Mouse (Mus musculus) intestine, embryonic 15.5 days (tissue): Measurements from ENCODE around the gene D17Wsu92e. TPM values are rescaled to one million over a fixed set of nuclear protein-coding genes. Genes with fewer than 3 reads are reported as not detected.

Experiments
- ATAC-seq: fragments of 200-750 bp; cut with Nextera tagmentation; 2 replicates; pipeline ENCODE4 v1.8.0; 2017; ENCODE audit warnings: moderate TSS enrichment, moderate library complexity
- H3K27ac ChIP-seq: fragments of 300-500 bp; sonication (generic); 2 replicates; pipeline ENCODE4 v1.5.1; 2015; ENCODE audit warnings: mild to moderate bottlenecking, inconsistent platforms
- H3K27me3 ChIP-seq: fragments of 300-500 bp; sonication (generic); replicated peaks from 2 replicates; pipeline ENCODE4 v1.6.1; 2015; ENCODE audit warnings: inconsistent platforms
- H3K36me3 ChIP-seq: fragments of 300-500 bp; sonication (generic); 2 replicates; pipeline ENCODE4 v1.6.1; 2015; ENCODE audit warnings: inconsistent platforms
- H3K4me1 ChIP-seq: fragments of 300-500 bp; sonication (generic); replicated peaks from 2 replicates; pipeline ENCODE4 v1.6.1; 2015; ENCODE audit warnings: inconsistent platforms
- H3K4me2 ChIP-seq: fragments of 300-500 bp; sonication (generic); replicated peaks from 2 replicates; pipeline ENCODE4 v1.6.1; 2015; ENCODE audit warnings: mild to moderate bottlenecking, inconsistent platforms
- H3K4me3 ChIP-seq: fragments of 300-500 bp; sonication (generic); replicated peaks from 2 replicates; pipeline ENCODE4 v1.5.1; 2015; ENCODE audit warnings: inconsistent platforms
- H3K9ac ChIP-seq: fragments of 300-500 bp; sonication (generic); 2 replicates; pipeline ENCODE4 v1.6.1; 2015; ENCODE audit warnings: inconsistent platforms
- H3K9me3 ChIP-seq: fragments of 300-500 bp; sonication (generic); 2 replicates; pipeline ENCODE4 v1.6.1; 2016; ENCODE audit warnings: inconsistent platforms
- WGBS: fragments of 180-500 bp; shearing (Covaris S2); methylation state at CpG from one replicate; pipeline ENCODE4 v1.1.7; 2015; 5-methylcytosine and 5-hydroxymethylcytosine counted together
- polyA plus RNA-seq: library from polyadenylated mRNA; unstranded; fragments of >200 nt; fragmentation: Nextera tagmentation; extraction: Ambion mirVana; gene quantifications from 2 replicates; pipeline ENCODE4 v1.2.1, GENCODE M21; 2015

The D17Wsu92e gene
- polyA plus RNA-seq, 1 experiment from 2014 or later, result 19.0 TPM

DNA sequence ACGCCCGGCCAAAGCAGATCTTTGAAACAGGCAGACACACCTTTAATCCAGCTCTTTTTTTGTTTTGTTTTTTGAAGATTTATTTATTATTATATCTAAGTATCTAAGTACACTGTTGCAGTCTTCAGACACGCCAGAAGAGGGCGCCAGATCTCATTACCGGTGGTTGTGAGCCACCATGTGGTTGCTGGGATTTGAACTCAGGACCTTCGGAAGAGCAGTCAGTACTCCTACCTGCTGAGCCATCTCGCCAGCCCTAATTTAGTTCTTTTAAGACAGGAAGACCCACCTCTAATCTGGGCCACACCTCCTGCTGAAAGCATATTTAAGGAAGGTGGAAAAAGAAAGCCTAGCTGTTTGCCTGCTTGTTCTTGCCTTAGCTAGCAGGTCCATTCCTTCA lies 10.0 kb upstream of the D17Wsu92e start:
- H3K36me3 ChIP-seq, result no peaks in the 10 kb centered on the region
- 48% methylated on average over 7 of the region's 7 CpGs for WGBS
- no peaks in the 10 kb centered on the region for H3K27me3 ChIP-seq
- H3K4me1 ChIP-seq, result peaks cover 4% of the 10 kb centered on the region; the same call in 1 of the 2 replicates
- H3K27ac ChIP-seq, result no peak overlapping the region
- no peak for ATAC-seq
- H3K4me2 ChIP-seq, result no peak overlapping the region
- H3K4me3 ChIP-seq, result no peak overlapping the region
- H3K9me3 ChIP-seq, result no peaks in the 10 kb centered on the region
- H3K9ac ChIP-seq, result no peak overlapping the region

DNA sequence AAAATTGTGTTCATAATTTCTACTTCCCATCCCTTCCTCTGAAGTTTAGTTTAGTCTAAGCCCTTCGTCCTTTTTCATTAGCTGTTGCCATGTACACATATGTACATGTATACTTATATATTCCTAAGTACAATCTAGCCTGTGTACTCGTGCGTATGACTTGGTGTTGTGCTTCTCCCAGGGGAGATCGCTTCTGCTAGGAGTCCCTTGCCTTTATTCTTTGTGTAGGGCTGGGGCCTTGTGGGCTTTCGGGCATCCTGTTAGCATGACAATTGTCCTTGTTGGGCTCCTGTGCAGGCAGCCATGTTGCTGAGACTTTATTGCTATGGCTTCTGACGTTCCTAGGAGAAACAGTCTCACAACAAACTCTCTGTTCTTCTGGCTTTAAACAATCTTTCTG lies 7.1 kb upstream of the D17Wsu92e start:
- no peaks in the 10 kb centered on the region for H3K36me3 ChIP-seq
- peak overlapping the region; percentile 67; the same call in 1 of the 2 replicates for H3K4me2 ChIP-seq
- H3K27me3 ChIP-seq, result no peaks in the 10 kb centered on the region
- 41% methylated on average over 6 of the region's 6 CpGs for WGBS
- no peak overlapping the region for H3K9ac ChIP-seq
- no peaks in the 10 kb centered on the region for H3K9me3 ChIP-seq
- H3K4me1 ChIP-seq, result peaks cover 6% of the 10 kb centered on the region; the same call in 1 of the 2 replicates
- H3K27ac ChIP-seq, result no peak overlapping the region
- no peak overlapping the region for H3K4me3 ChIP-seq
- no peak for ATAC-seq

DNA sequence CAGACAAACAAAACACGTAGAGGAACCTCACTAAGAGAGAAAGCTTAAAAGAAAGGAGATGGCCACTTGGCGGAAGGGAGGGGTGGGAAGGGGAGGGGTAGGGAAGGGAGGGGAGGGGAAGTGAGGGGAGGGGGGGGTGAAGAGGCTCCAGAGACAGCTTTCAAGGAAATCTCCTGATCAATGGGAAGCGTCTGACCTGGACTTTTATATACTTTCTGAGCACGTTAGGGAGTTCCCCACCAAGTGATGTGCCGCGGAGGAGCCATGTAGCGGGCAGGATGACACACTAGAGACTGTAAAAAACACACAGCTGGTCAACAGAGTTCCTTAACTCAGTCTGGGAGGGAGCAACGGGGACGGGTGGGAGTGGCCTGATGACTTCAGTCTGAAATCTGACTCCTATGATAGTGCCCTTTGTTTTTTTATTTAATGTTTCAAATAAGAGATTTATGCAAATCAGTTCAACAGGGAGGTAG lies 6.5 kb upstream of the D17Wsu92e start:
- ATAC-seq, result peak; percentile 50

DNA sequence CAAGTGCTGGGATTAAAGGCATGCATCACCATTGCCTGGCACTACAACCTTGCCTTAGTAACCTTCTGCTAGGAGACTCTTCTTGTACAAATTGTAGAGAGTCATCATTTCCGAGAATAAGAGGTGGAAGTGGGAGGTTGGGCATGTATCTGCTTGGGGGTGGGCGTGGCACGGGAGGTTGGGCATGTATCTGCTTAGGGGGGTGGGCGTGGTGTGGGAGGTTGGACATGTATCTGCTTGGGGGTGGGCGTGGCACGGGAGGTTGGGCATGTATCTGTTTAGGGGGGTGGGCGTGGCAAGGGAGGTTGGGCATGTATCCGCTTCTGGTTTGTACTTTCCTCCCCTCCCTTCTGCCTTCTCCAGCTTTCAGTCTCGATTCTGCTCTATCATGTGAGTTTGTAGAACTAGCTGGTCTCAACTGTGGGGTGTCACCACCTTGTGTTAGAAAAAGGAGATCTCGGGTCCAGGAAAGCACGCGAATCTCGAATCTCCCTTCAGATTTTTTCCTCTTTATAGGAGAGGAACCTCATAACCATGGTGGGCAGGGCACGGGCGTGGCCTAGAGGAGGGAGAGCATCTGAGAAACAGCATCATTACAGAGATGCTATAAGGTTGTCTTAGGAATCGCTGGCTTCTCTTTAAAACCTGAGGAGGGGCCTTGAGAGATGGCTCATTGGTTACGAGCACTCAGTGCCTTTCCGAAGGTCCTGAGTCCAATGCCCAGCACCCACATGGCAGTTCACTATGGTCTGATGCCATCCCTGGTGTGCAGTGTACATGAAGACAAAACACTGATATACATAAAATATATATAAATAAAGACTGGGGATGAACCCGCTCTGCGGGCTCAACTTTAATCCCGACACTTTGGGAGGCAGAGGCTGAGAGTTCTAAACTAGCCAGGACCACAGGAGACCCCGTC lies 5.8 kb upstream of the D17Wsu92e start:
- Histone ChIP-seq H3K4me3 (peak overlapping the region; percentile 37), H3K36me3 (no peaks in the 10 kb centered on the region), H3K9ac (no peak overlapping the region), H3K9me3 (no peaks in the 10 kb centered on the region), H3K27ac (peak overlapping the region; percentile 74), H3K27me3 (no peaks in the 10 kb centered on the region), H3K4me2 (peak overlapping the region; percentile 67), H3K4me1 (peaks cover 9% of the 10 kb centered on the region; the same call in 1 of the 2 replicates)
- ATAC-seq, result peak; percentile 73
- WGBS, result 2% methylated on average over 22 of the region's 22 CpGs

More for the DNA sequence above, 6.5 kb upstream of the D17Wsu92e start:
- Histone ChIP-seq H3K9me3 (no peaks in the 10 kb centered on the region), H3K4me1 (peaks cover 6% of the 10 kb centered on the region; the same call in 1 of the 2 replicates), H3K27me3 (no peaks in the 10 kb centered on the region), H3K4me2 (peak overlapping the region; percentile 67), H3K9ac (no peak overlapping the region), H3K27ac (0 out of 2 replicates have a peak overlapping the region, but pooled peaks have one; percentile 51), H3K4me3 (peak overlapping the region; percentile 37), H3K36me3 (no peaks in the 10 kb centered on the region)
- 1% methylated on average over 8 of the region's 9 CpGs for WGBS

DNA sequence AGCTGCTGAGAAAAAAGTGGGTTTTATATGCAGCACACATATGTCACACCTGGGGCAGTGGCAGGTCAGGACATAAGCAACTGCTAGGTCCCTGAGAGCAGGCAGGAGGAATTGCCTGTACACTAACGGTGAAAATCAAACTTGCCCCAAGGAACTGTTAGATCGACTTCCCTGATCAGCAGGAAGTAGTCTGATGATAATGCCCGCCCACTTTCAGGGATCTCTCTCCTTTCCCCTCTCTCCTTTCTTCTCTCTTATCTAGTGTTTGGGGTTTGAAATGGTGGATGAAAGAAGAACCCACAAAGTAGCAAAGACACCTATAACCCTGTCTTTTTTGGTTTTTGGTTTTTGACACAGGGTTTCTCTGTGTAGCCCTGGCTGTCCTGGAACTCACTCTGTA lies 5.1 kb upstream of the D17Wsu92e start:
- ATAC-seq, result no peak
- Histone ChIP-seq H3K9ac (no peak overlapping the region), H3K4me2 (peak overlapping the region; percentile 67), H3K27me3 (no peaks in the 10 kb centered on the region), H3K9me3 (no peaks in the 10 kb centered on the region), H3K27ac (peak overlapping the region; percentile 44; the same call in 1 of the 2 replicates), H3K4me1 (peaks cover 11% of the 10 kb centered on the region; the same call in 1 of the 2 replicates), H3K36me3 (no peaks in the 10 kb centered on the region), H3K4me3 (peak overlapping the region; percentile 37; the same call in 1 of the 2 replicates)
- 30% methylated on average over 3 of the region's 3 CpGs for WGBS

DNA sequence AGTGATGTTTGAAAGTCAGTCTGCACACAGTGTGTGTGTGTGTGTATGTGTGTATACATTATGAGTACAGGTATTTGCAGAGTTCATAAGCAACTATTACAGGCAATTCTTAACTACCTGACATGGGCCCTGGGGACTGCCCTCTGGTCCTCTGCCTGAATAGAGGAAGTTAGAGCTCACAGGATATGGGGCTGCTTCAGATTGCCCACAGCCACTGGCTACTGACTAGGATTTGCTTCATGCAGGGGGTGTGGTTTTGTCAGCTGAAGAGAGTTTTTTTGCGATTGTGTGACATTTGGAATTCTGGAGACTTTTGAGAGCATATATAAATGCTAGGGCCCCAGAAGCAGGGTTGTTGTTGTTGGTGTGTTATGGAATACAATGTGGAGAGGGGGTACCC lies 4.5 kb upstream of the D17Wsu92e start:
- Histone ChIP-seq H3K27me3 (no peaks in the 10 kb centered on the region), H3K36me3 (no peaks in the 10 kb centered on the region), H3K9ac (no peak overlapping the region), H3K4me1 (peaks cover 11% of the 10 kb centered on the region; the same call in 1 of the 2 replicates), H3K4me3 (no peak overlapping the region), H3K4me2 (no peak overlapping the region), H3K27ac (no peak overlapping the region), H3K9me3 (no peaks in the 10 kb centered on the region)
- ATAC-seq, result no peak
- WGBS, result 78% methylated on average over 1 of the region's 1 CpGs

DNA sequence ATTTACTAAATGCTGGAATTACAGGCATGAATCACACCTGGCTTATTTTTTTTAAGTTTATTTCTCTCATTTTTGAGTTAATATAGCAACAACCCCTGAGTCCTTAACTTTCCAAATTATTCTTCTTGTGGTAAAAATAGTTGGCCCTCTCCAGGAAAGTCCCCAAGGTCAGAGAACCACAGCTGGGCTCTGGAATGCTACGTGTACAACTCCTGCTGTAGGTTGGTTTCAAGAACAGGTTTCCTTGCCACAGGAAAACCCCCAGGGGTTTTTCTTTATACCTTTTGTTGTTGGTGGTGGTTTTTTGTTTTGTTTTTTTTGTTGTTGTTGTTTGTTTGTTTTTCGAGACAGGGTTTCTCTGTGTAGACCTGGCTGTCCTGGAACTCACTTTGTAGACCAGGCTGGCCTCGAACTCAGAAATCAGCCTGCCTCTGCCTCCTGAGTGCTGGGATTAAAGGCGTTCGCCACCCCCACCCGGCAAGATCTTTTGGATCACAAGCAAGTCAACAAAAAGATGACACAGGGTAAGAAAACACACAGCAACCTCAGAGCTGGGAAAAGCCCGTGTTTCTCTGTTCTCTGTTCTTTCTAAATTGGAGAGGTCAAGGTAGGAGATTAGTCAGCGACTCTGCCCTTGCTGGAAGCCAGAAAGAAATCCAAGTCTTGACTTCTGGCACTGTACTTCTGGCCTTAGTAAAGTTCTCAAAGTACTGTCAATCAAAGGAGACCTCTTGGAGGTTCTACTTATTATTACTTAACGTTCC lies 2.9 kb upstream of the D17Wsu92e start:
- ATAC-seq, result no peak
- no peak overlapping the region for H3K4me3 ChIP-seq
- H3K4me2 ChIP-seq, result no peak overlapping the region
- no peak overlapping the region for H3K9ac ChIP-seq
- no peak overlapping the region for H3K27ac ChIP-seq
- H3K27me3 ChIP-seq, result no peaks in the 10 kb centered on the region
- no peaks in the 10 kb centered on the region for H3K36me3 ChIP-seq
- H3K9me3 ChIP-seq, result no peaks in the 10 kb centered on the region
- WGBS, result 82% methylated on average over 9 of the region's 9 CpGs
- peaks cover 21% of the 10 kb centered on the region for H3K4me1 ChIP-seq

DNA sequence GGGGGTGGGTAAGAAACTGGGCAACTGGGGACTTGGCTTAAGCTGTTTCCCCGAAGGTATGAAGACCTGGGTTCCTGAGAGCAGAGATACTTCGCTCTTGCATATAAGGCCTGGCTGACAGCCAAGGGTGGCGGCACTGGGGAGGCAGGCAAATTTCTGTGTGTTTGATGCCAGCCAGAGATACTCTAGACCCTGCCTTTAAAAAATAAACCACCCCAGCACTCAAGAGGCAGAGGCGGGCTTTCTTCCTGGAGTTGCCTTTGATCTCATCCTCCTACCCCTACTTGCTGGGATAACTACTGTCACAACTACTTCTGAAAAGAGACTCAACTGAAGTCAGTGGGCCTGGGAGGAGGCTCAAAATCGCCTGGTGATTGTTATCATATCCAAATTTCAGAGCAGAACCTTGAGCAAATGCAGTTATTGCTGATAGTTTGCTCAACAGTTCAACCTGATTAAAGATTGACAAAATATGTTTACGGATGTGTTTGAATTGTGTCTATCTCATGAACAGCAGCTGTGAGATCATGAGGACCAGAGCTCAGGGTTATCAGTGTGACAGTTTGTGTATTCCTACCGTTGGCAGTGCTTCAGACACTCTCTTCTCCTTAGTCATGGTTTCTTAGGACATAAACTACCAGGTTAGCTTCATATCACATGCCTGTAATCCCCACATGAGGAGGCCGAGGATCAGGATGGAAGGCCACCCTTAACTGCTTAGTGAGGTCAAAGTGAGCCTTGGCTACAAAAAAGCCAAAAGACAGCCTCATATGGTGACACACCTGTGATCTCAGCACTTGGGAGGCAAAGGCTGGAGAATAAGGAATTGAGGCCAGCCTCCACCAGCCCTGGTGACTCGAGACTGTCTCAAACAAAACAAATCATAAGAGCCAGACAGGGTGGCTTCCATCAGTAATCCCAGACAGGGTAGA lies 1.2 kb upstream of the D17Wsu92e start:
- peaks cover 27% of the 10 kb centered on the region for H3K4me1 ChIP-seq
- H3K4me2 ChIP-seq, result peak overlapping the region; percentile 72
- 48% methylated on average over 9 of the region's 9 CpGs for WGBS
- H3K9ac ChIP-seq, result peak overlapping the region; percentile 52; the same call in 1 of the 2 replicates
- H3K27ac ChIP-seq, result peak overlapping the region; percentile 78
- no peaks in the 10 kb centered on the region for H3K36me3 ChIP-seq
- no peaks in the 10 kb centered on the region for H3K27me3 ChIP-seq
- H3K4me3 ChIP-seq, result peak overlapping the region; percentile 89; the same call in 1 of the 2 replicates
- H3K9me3 ChIP-seq, result no peaks in the 10 kb centered on the region
- no peak; the same call in 1 of the 2 replicates for ATAC-seq

DNA sequence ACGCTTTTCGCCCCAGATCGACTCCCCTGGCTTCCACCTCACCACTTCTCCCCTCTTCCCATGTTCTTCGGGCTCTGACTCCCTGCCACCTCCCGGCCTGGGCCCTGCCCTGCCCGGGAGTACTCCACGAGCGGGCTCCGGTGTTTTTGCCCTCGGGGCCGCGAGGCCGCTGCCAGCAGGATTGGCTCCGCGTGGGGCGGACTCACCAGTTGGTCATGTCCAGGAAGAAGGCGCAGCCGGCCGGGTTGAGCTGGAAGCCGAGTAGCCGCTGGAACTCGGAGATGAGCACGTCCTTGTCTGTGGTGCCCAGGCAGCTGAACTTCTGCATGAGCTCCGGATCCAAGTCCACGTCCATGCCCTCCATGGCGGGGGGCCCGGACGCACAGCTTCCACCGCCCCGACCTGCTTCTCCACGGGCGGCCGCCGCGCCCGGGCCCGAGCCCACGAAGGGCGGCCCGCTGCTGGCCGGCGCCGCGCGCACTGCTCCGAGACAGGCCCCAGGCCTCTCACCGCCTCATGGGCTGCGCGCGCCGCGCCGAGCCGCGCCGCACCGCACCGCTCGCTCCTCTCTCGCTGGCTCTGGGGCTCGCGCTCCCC lies 379 bp downstream of the D17Wsu92e start:
- Histone ChIP-seq H3K4me1 (peaks cover 21% of the 10 kb centered on the region), H3K4me2 (peak overlapping the region; percentile 77), H3K36me3 (no peaks in the 10 kb centered on the region), H3K9me3 (no peaks in the 10 kb centered on the region), H3K27me3 (no peaks in the 10 kb centered on the region), H3K4me3 (peak overlapping the region; percentile 89), H3K9ac (peak overlapping the region; percentile 83), H3K27ac (peak overlapping the region; percentile 90)
- peak; percentile 37 for ATAC-seq
- WGBS, result under 1% methylated on average over 62 of the region's 62 CpGs

DNA sequence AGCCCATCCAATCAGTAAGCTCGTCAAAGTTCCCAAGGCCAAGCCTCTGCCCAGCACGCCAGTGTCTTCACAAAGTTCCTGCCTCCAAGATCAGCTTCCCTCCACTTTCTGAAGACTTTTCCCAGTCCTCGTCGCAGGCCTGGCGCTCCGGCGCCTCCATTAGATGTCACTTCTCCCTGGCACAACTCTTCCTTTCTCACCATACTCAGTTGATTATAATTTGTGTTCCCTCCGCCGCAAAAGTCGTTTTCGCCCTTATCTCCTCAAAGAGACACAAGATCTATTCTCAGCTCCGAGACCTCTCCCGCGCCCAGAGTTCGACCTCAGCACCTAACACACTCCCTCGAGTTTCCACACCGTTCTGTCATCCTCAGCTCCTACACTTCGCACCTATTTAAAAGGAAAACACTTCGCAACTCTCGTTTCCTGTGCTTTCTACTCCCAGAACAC lies 902 bp downstream of the D17Wsu92e start:
- Histone ChIP-seq H3K36me3 (no peaks in the 10 kb centered on the region), H3K4me3 (peak overlapping the region; percentile 89), H3K27ac (peak overlapping the region; percentile 90), H3K9ac (peak overlapping the region; percentile 83), H3K4me2 (peak overlapping the region; percentile 77), H3K4me1 (peaks cover 21% of the 10 kb centered on the region), H3K27me3 (no peaks in the 10 kb centered on the region), H3K9me3 (no peaks in the 10 kb centered on the region)
- no peak for ATAC-seq
- WGBS, result under 1% methylated on average over 20 of the region's 20 CpGs

DNA sequence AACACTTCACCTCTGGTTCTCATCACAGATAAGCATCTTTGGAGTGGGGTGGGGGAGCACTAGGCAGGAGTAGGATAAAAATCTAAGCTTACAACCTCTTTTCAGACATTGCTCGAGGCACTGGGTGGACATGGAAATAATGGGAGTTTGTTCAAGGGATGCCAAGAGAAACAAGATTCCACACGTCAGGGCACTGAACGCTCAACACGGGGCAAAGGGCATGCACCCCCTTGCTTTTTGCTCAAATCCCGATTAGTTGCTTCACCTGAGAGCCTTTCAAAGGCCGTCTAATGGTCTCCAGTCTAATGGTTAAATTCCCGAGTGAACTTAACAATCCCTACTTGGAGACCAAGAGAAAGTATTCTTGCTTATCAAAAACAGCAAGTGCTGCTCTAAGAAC lies 1.4 kb downstream of the D17Wsu92e start:
- H3K36me3 ChIP-seq, result no peaks in the 10 kb centered on the region
- H3K4me2 ChIP-seq, result peak overlapping the region; percentile 77
- no peaks in the 10 kb centered on the region for H3K9me3 ChIP-seq
- H3K4me1 ChIP-seq, result peaks cover 21% of the 10 kb centered on the region
- peak overlapping the region; percentile 90; the same call in 1 of the 2 replicates for H3K27ac ChIP-seq
- no peak for ATAC-seq
- H3K4me3 ChIP-seq, result peak overlapping the region; percentile 89
- 10% methylated on average over 7 of the region's 7 CpGs for WGBS
- H3K27me3 ChIP-seq, result no peaks in the 10 kb centered on the region
- peak overlapping the region; percentile 83 for H3K9ac ChIP-seq
